Mouse (Mus musculus) liver, adult 10 weeks (tissue): ENCODE results near the gene H2al1a. TPM values are rescaled to one million over a fixed set of nuclear protein-coding genes. Genes with fewer than 3 reads are reported as not detected.

ENCODE experiments used
- polyA plus RNA-seq: library from polyadenylated mRNA; stranded (reverse); fragments of 350-450 nt; fragmentation: Illumina TruSeq; extraction: RNeasy Lipid Tissue Mini Kit (QIAGEN cat#74804); gene quantifications from one replicate; pipeline ENCODE4 v1.2.3, GENCODE M21; 2014; ENCODE audit warnings: low read depth, low replicate concordance

The H2al1a gene
- polyA plus RNA-seq = not detected

GRCm38 (mm10) chrX:11298957-11299356, at the start of gene H2al1a:
TSS of gene H2al1a (plus strand) at chrX:11299257.

GRCm38 (mm10) chrX:11302132-11302531, 3.1 kb downstream of the H2al1a start, which contains the start of gene H2al1b:
TSS of gene H2al1b (plus strand) at chrX:11302432.

GRCm38 (mm10) chrX:11305355-11305754, 6.3 kb downstream of the H2al1a start, which contains the start of gene H2al1c:
TSS of gene H2al1c (plus strand) at chrX:11305655.

GRCm38 (mm10) chrX:11308524-11308923, 9.5 kb downstream of the H2al1a start, which contains the start of gene H2al1d:
TSS of gene H2al1d (plus strand) at chrX:11308824.

GRCm38 (mm10) chrX:11311634-11312033, 12.6 kb downstream of the H2al1a start, which contains the start of gene H2al1e:
TSS of gene H2al1e (plus strand) at chrX:11311934.

GRCm38 (mm10) chrX:11314858-11315257, 15.8 kb downstream of the H2al1a start, which contains the start of gene H2al1f:
TSS of gene H2al1f (plus strand) at chrX:11315158.

GRCm38 (mm10) chrX:11317956-11318355, 18.9 kb downstream of the H2al1a start, which contains the start of gene H2al1g:
TSS of gene H2al1g (plus strand) at chrX:11318256.

DNA sequence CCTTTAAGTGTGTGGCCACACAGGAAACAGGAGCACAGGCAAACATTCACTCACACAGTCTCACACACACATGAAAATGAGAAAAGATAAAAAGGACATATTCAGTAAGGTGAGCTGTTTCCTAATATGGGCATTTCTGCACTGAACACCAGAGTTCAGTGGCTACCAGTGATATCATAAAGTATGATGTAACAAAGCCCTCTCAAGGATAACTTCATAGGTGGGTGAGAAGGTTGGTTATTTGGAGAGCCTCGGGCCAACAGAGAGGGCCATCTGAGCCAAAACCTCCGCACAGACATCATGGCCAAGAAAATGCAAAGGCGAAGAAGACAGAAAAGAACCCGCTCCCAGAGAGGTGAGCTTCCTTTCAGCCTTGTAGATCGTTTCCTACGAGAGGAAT, 22.1 kb downstream of the H2al1a start, which contains the start of gene H2al1h:
Gene H2al1h, plus strand, starts transcription at position 301 of the 400 bp plus-strand sequence.

DNA sequence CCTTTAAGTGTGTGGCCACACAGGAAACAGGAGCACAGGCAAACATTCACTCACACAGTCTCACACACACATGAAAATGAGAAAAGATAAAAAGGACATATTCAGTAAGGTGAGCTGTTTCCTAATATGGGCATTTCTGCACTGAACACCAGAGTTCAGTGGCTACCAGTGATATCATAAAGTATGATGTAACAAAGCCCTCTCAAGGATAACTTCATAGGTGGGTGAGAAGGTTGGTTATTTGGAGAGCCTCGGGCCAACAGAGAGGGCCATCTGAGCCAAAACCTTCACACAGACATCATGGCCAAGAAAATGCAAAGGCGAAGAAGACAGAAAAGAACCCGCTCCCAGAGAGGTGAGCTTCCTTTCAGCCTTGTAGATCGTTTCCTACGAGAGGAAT, 25.3 kb downstream of the H2al1a start, which contains the start of gene H2al1i:
Gene H2al1i, plus strand, starts transcription at position 301 of the 400 bp plus-strand sequence.

DNA sequence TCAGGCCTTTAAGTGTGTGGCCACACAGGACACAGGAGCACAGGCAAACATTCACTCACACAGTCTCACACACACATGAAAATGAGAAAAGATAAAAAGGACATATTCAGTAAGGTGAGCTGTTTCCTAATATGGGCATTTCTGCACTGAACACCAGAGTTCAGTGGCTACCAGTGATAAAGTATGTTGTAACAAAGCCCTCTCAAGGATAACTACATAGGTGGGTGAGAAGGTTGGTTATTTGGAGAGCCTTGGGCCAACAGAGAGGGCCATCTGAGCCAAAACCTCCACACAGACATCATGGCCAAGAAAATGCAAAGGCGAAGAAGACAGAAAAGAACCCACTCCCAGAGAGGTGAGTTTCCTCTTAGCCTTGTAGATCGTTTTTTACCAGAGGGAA, 28.5 kb downstream of the H2al1a start, which contains the start of gene H2al1j:
Gene H2al1j, plus strand, starts transcription at position 301 of the 400 bp plus-strand sequence.

Other genes starting within 250 kb of the H2al1a start
- gene H2al1b, start 3.2 kb downstream of the H2al1a start, polyA plus RNA-seq = not detected
- gene H2al1c, start 6.4 kb downstream of the H2al1a start, polyA plus RNA-seq = not detected
- gene H2al1d, start 9.6 kb downstream of the H2al1a start, polyA plus RNA-seq = not detected
- gene H2al1e, start 12.7 kb downstream of the H2al1a start, polyA plus RNA-seq = not detected
- gene H2al1f, start 15.9 kb downstream of the H2al1a start, polyA plus RNA-seq = not detected
- gene H2al1g, start 19.0 kb downstream of the H2al1a start, polyA plus RNA-seq = not detected
- gene H2al1h, start 22.2 kb downstream of the H2al1a start, polyA plus RNA-seq = not detected
- gene H2al1i, start 25.4 kb downstream of the H2al1a start, polyA plus RNA-seq = not detected
- not detected for gene H2al1j, start 28.6 kb downstream of the H2al1a start, polyA plus RNA-seq